Mouse (Mus musculus): ENCODE results near the gene Ubac2. TPM values are rescaled to one million over a fixed set of nuclear protein-coding genes. Genes with fewer than 3 reads are reported as not detected.

Gene Ubac2
- polyA plus RNA-seq, 1 experiment = 55.9 TPM

DNA sequence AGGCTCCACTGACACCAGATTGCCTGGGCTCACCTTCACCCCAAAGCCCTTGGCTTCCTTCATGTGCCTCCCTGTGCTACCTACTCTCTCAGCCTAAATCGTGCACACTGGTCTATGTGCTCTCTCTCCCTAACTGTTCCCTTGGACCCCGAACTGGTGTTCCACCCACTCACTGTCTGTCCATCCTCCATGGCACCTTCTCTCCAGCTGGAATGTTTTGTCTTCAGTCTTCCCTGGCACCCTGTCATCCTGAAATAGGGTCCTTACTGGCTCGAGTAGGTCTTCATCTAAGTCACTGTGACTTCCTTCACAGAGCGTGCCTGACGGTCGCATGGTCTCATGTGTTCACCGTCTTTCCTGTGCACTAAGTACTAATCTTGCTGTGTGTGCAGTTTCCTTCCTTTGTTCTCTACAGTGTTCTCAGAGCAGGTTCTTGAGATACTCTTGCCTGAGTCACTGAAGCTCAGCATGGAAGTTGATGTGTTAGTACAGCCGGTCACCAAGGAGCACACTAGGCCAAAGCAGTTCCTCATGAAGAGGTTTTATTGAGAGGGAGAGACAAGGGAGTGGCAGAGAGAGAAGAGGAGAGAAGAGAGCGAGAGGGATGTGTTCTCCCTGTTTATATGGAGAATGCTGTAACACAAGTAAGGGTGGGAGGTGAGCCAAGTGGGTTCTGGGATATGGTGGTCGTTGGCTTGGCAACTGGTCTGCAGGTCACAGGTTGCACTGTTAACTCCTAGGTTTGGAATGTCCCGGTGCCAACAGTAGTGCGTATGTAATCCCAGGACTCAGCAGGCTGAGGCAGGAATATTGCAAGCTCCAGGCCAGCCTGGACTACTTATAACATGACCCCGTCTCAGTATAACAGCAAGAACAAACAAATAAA, 114.2 kb downstream of the Ubac2 start:
- Histone ChIP-seq H3K4me1 (peaks cover 50% of the 10 kb centered on the region), H3K27me3 (replicated peaks) (peaks cover 6% of the 10 kb centered on the region), H3K4me3 (replicated peaks) (no peak overlapping the region), H3K9me3 (no peaks in the 10 kb centered on the region), H3K36me3 (replicated peaks; ENCODE audit: low read length) (peaks cover 61% of the 10 kb centered on the region)
- TF ChIP-seq FLI1 (IDR thresholded peaks at IDR 0.05; ENCODE audit: low read length) = no peak

DNA sequence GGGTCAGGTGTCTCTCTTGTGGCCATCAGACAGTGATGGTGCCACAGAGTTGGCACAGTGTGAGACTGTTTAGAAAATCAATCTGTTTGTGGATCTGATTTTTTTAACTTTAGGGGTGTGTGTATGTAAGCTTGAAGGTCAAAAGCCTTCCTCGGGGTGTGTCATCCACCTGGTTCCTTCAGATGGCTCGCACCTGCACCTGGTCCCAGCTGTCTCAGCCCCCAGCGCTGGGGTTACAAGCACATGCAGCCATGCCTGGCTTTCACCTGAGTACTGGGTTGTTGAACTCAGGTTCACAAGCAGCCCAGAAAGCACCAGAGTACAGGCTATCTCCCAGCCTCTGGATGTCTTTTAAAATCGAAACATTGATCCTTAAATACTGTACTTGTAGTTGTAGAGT, 115.2 kb downstream of the Ubac2 start:
- Histone ChIP-seq H3K4me1 (peaks cover 51% of the 10 kb centered on the region), H3K27me3 (replicated peaks) (peaks cover 6% of the 10 kb centered on the region), H3K9me3 (no peaks in the 10 kb centered on the region), H3K4me3 (replicated peaks) (no peak overlapping the region), H3K36me3 (replicated peaks; ENCODE audit: low read length) (peaks cover 68% of the 10 kb centered on the region)
- TF ChIP-seq FLI1 (IDR thresholded peaks at IDR 0.05; ENCODE audit: low read length) (no peak), GATA1 (IDR thresholded peaks at IDR 0.05; ENCODE audit: borderline replicate concordance, low read length) (no peak)

DNA sequence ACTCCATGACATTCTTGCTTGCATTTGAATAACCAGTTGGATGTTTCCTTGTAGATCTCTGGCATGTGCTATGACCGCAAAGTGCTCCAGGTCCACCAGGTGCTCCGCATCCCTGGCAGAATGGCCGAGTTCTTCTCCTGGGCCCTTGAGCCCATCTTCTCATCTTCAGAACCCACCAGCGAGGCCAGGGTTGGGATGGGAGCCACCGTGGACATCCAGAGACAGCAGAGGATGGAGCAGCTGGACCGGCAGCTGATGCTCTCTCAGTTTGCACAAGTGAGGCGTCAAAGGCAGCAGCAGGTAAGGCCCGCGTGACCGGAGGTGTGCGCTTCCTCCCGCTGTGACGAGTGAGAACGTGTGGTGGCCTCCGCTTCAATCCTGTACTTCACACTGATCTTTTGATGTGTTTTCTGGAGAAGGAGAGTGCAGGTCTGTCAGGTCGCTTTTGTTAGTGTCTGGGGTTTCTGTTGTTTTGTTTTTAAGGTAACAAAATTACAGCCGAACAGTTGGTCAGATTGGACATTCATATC, 115.8 kb downstream of the Ubac2 start:
- H3K27me3 ChIP-seq (replicated peaks) = peaks cover 1% of the 10 kb centered on the region
- TF ChIP-seq FLI1 (IDR thresholded peaks at IDR 0.05; ENCODE audit: low read length) (no peak), GATA1 (IDR thresholded peaks at IDR 0.05; ENCODE audit: borderline replicate concordance, low read length) (no peak)
- no peaks in the 10 kb centered on the region for H3K9me3 ChIP-seq
- peak overlapping the region; percentile 38 for H3K4me3 ChIP-seq (replicated peaks)
- peaks cover 53% of the 10 kb centered on the region for H3K4me1 ChIP-seq
- H3K36me3 ChIP-seq (replicated peaks; ENCODE audit: low read length) = peaks cover 67% of the 10 kb centered on the region

DNA sequence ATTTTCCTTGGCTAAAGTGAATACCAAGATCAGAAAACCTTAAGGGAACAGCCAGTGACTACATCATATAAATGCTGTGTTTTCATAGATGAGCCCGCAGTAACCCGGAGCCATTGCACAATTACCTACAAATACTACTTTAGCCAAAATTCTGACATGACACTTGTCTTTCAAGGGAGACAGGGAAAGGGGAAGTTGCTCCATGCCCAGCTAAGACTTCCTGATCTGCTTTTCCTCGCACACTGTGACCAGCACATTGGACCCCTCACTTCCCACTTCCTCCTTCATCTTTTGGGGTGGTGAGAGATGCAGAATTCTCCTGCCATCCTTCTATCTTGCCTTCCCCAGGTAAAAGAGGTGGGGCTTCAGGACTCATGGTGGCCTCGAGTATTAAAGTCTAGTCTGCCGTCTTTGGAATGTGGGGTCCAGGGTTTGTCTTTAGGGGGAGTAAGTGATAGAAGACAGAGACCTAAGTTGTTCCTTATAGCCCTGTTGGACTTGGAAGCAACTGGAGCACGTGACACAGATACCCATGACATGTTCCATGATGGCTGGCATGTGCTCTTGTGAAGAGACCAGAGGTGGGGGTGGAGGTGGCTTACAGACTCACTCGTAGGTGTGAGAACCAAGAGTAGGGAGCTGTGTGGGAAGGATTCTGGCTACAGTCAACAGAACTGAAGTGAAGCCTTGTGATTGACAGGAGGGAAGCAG, 116.6 kb downstream of the Ubac2 start:
- H3K9me3 ChIP-seq = no peaks in the 10 kb centered on the region
- H3K36me3 ChIP-seq (replicated peaks; ENCODE audit: low read length) = peaks cover 72% of the 10 kb centered on the region

DNA sequence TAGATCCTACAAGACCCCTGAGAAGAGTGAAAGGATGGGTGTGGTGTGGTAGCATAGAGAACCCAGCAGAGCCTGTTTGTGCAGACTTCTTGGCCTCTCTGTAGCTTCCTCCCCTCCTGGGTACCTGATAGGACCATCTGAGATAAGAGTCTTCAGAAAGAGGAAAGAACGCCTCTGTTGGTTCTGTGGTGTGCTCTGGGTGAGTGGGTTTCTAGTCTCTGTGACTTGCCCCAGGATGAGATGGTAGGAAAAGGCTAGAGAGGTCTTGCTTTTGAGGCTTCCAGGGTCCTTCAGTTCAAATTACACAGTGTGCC, 117.1 kb downstream of the Ubac2 start:
- Histone ChIP-seq H3K9me3 (no peaks in the 10 kb centered on the region), H3K4me1 (peaks cover 66% of the 10 kb centered on the region), H3K4me3 (replicated peaks) (no peak overlapping the region), H3K36me3 (replicated peaks; ENCODE audit: low read length) (peaks cover 71% of the 10 kb centered on the region), H3K27me3 (replicated peaks) (no peaks in the 10 kb centered on the region)
- TF ChIP-seq GATA1 (IDR thresholded peaks at IDR 0.05; ENCODE audit: borderline replicate concordance, low read length) = no peak
- no peak for TF ChIP-seq FLI1 (IDR thresholded peaks at IDR 0.05; ENCODE audit: low read length)

More for the DNA sequence above, 116.6 kb downstream of the Ubac2 start:
- H3K27me3 ChIP-seq (replicated peaks) = no peaks in the 10 kb centered on the region
- TF ChIP-seq FLI1 (IDR thresholded peaks at IDR 0.05; ENCODE audit: low read length) (no peak), GATA1 (IDR thresholded peaks at IDR 0.05; ENCODE audit: borderline replicate concordance, low read length) (no peak)
- H3K4me3 ChIP-seq (replicated peaks) = no peak overlapping the region
- peaks cover 61% of the 10 kb centered on the region for H3K4me1 ChIP-seq

DNA sequence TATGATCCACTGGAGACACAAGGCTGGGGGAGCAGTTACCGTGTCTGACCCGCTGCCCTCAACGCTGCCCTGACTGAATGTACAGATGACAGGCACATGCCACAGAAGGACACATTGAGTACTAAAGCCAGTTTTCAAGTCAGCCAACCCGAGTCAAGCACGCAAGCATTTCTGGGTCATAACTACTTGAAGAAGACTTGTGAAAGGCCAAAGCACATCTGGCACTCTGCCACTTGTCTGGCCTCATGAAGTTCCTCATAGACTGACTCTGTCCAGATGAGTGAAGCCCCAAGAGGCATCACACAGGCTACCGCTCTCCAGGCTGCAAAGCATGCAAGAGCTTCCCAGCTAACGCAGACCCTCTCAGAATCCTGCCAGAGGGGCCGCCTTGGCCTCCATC, 118.4 kb downstream of the Ubac2 start:
- H3K9me3 ChIP-seq = no peaks in the 10 kb centered on the region
- no peaks in the 10 kb centered on the region for H3K27me3 ChIP-seq (replicated peaks)
- H3K36me3 ChIP-seq (replicated peaks; ENCODE audit: low read length) = peaks cover 74% of the 10 kb centered on the region
- peaks cover 70% of the 10 kb centered on the region for H3K4me1 ChIP-seq
- H3K4me3 ChIP-seq (replicated peaks) = peak overlapping the region; percentile 9
- no peak for TF ChIP-seq GATA1 (IDR thresholded peaks at IDR 0.05; ENCODE audit: borderline replicate concordance, low read length)

DNA sequence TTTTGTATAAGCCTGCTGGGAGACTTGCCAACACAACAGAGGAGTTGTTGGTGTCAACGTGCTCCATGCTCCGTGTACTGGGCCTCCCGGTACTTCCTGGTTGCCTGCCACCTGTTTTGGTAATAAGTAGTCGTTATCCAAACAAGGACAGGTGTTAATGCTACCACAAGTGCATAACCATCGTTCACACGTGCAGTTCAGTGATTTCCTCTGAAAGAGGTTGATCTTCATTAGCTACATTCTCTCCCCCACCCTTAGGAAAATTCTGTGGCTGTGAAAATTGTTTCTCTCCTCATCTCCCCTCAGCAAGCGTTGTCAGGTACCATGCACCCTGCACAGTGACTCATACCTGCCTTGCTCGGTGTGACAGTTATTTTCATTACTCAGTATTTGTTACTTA, 121.0 kb downstream of the Ubac2 start:
- Histone ChIP-seq H3K36me3 (replicated peaks; ENCODE audit: low read length) (peaks cover 77% of the 10 kb centered on the region), H3K4me3 (replicated peaks) (no peak overlapping the region), H3K9me3 (no peaks in the 10 kb centered on the region), H3K27me3 (replicated peaks) (no peaks in the 10 kb centered on the region), H3K4me1 (peaks cover 73% of the 10 kb centered on the region)
- no peak for TF ChIP-seq GATA1 (IDR thresholded peaks at IDR 0.05; ENCODE audit: borderline replicate concordance, low read length)
- no peak for TF ChIP-seq FLI1 (IDR thresholded peaks at IDR 0.05; ENCODE audit: low read length)

DNA sequence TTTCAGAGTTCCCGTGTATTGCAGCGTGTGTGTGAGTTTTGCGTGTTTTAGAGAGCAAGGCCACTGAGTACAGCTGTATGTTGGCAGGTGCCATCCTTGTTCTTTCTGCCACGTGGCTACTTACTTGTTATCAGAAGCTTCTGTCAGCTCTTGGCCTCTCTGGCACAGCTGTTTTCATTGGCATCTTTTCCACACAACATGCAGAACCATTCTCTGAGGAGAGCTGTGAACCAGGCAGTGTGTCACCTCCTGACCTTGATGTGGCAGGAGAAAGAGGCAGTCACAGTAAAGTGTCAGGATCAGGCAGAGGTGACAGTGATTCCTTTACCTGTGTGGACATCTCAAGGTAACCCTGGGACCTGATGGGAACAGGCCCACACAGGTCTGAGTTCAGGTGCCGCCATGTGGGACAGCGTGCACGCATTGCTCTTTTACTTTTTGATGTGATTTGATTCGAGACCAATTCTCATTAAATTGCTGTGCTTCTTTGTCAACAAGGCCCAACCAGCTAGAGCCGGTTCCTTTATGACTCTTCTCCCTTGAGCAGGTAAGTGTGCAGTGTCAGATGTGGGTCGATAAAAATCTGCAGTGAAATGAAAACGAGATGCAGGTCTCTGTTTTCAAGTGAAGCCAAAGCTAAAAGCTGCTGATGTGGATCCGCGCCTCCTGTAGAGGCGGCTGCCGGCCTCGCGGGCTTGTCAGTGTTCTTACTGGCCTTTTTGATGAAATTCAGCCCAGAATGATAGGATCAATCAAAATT, 122.1 kb downstream of the Ubac2 start:
- no peaks in the 10 kb centered on the region for H3K9me3 ChIP-seq
- TF ChIP-seq GATA1 (IDR thresholded peaks at IDR 0.05; ENCODE audit: borderline replicate concordance, low read length) (no peak), FLI1 (IDR thresholded peaks at IDR 0.05; ENCODE audit: low read length) (no peak)
- H3K4me3 ChIP-seq (replicated peaks) = peak overlapping the region; percentile 8
- H3K4me1 ChIP-seq = peaks cover 63% of the 10 kb centered on the region
- peaks cover 67% of the 10 kb centered on the region for H3K36me3 ChIP-seq (replicated peaks; ENCODE audit: low read length)
- no peaks in the 10 kb centered on the region for H3K27me3 ChIP-seq (replicated peaks)

DNA sequence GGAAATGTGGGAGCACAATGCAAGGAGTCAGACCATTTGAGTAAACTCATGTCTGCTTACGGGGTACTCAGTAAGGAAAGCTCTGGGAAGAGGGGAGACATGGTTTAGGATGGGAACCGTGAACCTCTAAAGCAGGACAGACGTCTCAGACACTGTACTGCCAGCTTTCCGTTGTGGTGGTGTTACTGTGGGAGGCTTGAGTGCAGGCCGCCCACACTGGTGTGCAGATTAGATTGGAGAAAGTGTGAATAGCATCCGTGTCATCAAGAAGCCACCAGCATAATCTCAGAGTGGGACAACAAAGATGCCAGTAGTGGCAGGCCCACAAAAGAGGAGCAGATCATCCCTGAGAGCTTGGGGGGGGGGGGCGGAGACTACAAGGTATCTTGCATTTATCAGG, 123.8 kb downstream of the Ubac2 start:
- no peak for TF ChIP-seq GATA1 (IDR thresholded peaks at IDR 0.05; ENCODE audit: borderline replicate concordance, low read length)
- TF ChIP-seq FLI1 (IDR thresholded peaks at IDR 0.05; ENCODE audit: low read length) = no peak
- Histone ChIP-seq H3K9me3 (no peaks in the 10 kb centered on the region), H3K4me3 (replicated peaks) (no peak overlapping the region), H3K27me3 (replicated peaks) (no peaks in the 10 kb centered on the region), H3K36me3 (replicated peaks; ENCODE audit: low read length) (peaks cover 50% of the 10 kb centered on the region), H3K4me1 (peaks cover 46% of the 10 kb centered on the region)

Data from megakaryocyte, embryonic 14.5 days (primary cell).